Mouse (Mus musculus) neural tube, embryonic 12.5 days (tissue): Measurements from ENCODE around the gene Prmt8. TPM values are rescaled to one million over a fixed set of nuclear protein-coding genes. Genes with fewer than 3 reads are reported as not detected.

ENCODE experiments used
- ATAC-seq: fragments of 200-750 bp; cut with Nextera tagmentation; 2 replicates; pipeline ENCODE4 v1.8.0; 2017; ENCODE audit warnings: low read depth, mild to moderate bottlenecking, moderate TSS enrichment, moderate library complexity; ENCODE audit not compliant: low FRiP score
- H3K27ac ChIP-seq: fragments of 300-500 bp; sonication (generic); 2 replicates; pipeline ENCODE4 v1.5.1; 2016
- H3K27me3 ChIP-seq: fragments of 300-500 bp; sonication (generic); replicated peaks from 2 replicates; pipeline ENCODE4 v1.6.1; 2016; ENCODE audit warnings: mild to moderate bottlenecking
- H3K36me3 ChIP-seq: fragments of 300-500 bp; sonication (generic); 2 replicates; pipeline ENCODE4 v1.6.1; 2016; ENCODE audit warnings: mild to moderate bottlenecking
- H3K4me1 ChIP-seq: fragments of 300-500 bp; sonication (generic); 2 replicates; pipeline ENCODE4 v1.6.1; 2016
- H3K4me2 ChIP-seq: fragments of 300-500 bp; sonication (generic); replicated peaks from 2 replicates; pipeline ENCODE4 v1.6.1; 2016; ENCODE audit warnings: mild to moderate bottlenecking
- H3K4me3 ChIP-seq: fragments of 300-500 bp; sonication (generic); 2 replicates; pipeline ENCODE4 v1.5.1; 2016
- H3K9ac ChIP-seq: fragments of 300-500 bp; sonication (generic); 2 replicates; pipeline ENCODE4 v1.6.1; 2016; ENCODE audit warnings: mild to moderate bottlenecking
- H3K9me3 ChIP-seq: fragments of 300-500 bp; sonication (generic); 2 replicates; pipeline ENCODE4 v1.6.1; 2016; ENCODE audit warnings: mild to moderate bottlenecking
- WGBS: fragments of 180-500 bp; shearing (Covaris S2); methylation state at CpG from one replicate; pipeline ENCODE4 v1.1.7; 2016; 5-methylcytosine and 5-hydroxymethylcytosine counted together
- polyA plus RNA-seq: library from polyadenylated mRNA; unstranded; fragments of >200 nt; fragmentation: Nextera tagmentation; extraction: Ambion mirVana; gene quantifications from 2 replicates; pipeline ENCODE4 v1.2.1, GENCODE M21; 2016

Prmt8 gene
- polyA plus RNA-seq, 1 experiment from 2014 or later = 44.9 TPM

- H3K27me3 ChIP-seq = peaks cover 23% of the 10 kb centered on the region; the same call in 1 of the 2 replicates
- H3K9ac ChIP-seq = no peak overlapping the region
- peak overlapping the region; percentile 92 for H3K4me2 ChIP-seq
- 41% methylated on average over 5 of the region's 5 CpGs for WGBS
- H3K27ac ChIP-seq = no peak overlapping the region
- ATAC-seq = no peak
- H3K36me3 ChIP-seq = no peaks in the 10 kb centered on the region
- no peaks in the 10 kb centered on the region for H3K9me3 ChIP-seq
- peaks cover 36% of the 10 kb centered on the region for H3K4me1 ChIP-seq
- H3K4me3 ChIP-seq = peak overlapping the region; percentile 75
Observed at GRCm38 (mm10) chr6:127765573-127765972, 3.7 kb downstream of the Prmt8 start.

DNA sequence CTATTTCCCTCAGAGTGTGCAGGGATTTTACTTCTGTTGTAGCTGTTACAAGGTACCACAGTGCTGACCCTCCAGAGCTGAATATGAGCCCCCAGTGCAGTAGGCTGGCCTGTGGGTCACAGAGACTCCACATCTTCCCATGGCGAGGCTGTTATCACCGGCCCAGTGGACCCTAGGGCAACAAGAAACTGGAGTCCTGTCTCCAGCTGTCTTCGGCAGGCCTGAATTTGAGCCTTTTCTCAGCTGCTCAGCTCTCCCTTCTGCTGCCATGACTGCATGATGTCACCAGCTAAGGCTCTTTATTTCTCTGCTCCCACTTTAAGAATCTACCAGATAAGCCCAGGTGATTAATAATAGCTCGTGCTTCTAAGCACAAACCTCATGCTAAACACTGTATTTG lies 11.0 kb downstream of the Prmt8 start:
- WGBS = 57% methylated on average over 4 of the region's 4 CpGs

DNA sequence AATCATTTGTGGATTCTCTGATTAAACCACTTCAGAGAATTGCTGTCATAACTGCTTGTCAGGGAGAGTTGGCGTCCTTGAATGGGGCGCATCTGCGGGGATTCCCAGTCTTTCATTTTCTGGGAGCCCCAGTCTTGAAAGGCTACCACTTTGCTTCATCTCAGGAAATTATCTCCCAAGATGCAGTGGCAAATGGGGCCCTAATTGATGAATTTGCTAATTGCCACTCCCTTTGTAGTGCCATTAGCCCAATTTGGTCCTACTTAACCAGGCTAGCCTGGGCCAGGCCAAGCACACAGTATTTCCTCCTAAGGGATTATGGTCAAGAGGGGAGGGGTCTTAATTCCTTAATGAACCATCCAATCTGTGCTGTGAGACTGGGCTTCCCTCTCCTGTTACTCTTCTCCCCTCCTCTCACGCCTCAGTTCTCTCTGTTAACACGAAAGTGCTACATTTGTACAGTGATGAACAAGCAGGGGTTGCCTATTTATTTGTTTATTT lies 11.6 kb downstream of the Prmt8 start:
- Histone ChIP-seq H3K36me3 (no peaks in the 10 kb centered on the region), H3K4me1 (peaks cover 35% of the 10 kb centered on the region), H3K9me3 (no peaks in the 10 kb centered on the region), H3K27ac (no peak overlapping the region), H3K4me3 (no peak overlapping the region), H3K4me2 (no peak overlapping the region), H3K9ac (no peak overlapping the region), H3K27me3 (no peaks in the 10 kb centered on the region)
- 68% methylated on average over 5 of the region's 5 CpGs for WGBS
- 0 out of 2 replicates have a peak, but pooled peaks have one; percentile 29 for ATAC-seq

More for the DNA sequence above, 11.0 kb downstream of the Prmt8 start:
- no peaks in the 10 kb centered on the region for H3K36me3 ChIP-seq
- ATAC-seq = 0 out of 2 replicates have a peak, but pooled peaks have one; percentile 11
- no peaks in the 10 kb centered on the region for H3K9me3 ChIP-seq
- H3K27ac ChIP-seq = no peak overlapping the region
- no peaks in the 10 kb centered on the region for H3K27me3 ChIP-seq
- no peak overlapping the region for H3K9ac ChIP-seq
- H3K4me3 ChIP-seq = no peak overlapping the region
- H3K4me1 ChIP-seq = peaks cover 30% of the 10 kb centered on the region
- H3K4me2 ChIP-seq = no peak overlapping the region

GRCm38 (mm10) chr6:127756856-127757255 lies 12.4 kb downstream of the Prmt8 start:
- 13% methylated on average over 12 of the region's 12 CpGs for WGBS
- no peak overlapping the region for H3K27ac ChIP-seq
- no peaks in the 10 kb centered on the region for H3K9me3 ChIP-seq
- ATAC-seq = no peak
- no peaks in the 10 kb centered on the region for H3K36me3 ChIP-seq
- H3K4me1 ChIP-seq = peaks cover 43% of the 10 kb centered on the region
- peak overlapping the region; percentile 36; the same call in 1 of the 2 replicates for H3K4me2 ChIP-seq
- H3K9ac ChIP-seq = no peak overlapping the region
- H3K4me3 ChIP-seq = no peak overlapping the region
- no peaks in the 10 kb centered on the region for H3K27me3 ChIP-seq

- Histone ChIP-seq H3K27me3 (no peaks in the 10 kb centered on the region), H3K9me3 (no peaks in the 10 kb centered on the region), H3K4me1 (peaks cover 44% of the 10 kb centered on the region), H3K4me2 (no peak overlapping the region), H3K27ac (no peak overlapping the region), H3K4me3 (no peak overlapping the region), H3K36me3 (no peaks in the 10 kb centered on the region), H3K9ac (no peak overlapping the region)
- no peak for ATAC-seq
- 65% methylated on average over 6 of the region's 6 CpGs for WGBS
Observed at GRCm38 (mm10) chr6:127753228-127753627, 16.0 kb downstream of the Prmt8 start.

DNA sequence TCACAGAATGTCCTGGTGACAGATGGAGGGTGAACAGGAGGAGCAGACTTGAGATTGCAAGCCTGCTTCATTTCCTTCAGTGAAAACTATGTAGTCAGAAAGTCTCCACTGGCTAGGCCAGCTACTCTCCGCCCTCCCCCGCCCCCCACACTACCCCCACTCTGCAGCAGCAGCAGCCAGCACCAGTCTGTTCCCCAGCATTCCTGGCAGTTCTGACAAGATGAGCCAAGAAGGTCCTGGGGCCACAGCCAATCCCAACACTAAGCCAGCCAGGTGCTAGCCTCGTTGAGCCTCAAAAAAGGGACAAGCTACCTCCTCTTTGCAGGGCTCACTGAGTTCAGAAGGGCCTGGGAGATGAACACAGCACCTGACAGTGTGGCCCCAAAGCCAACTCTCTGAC lies 16.6 kb downstream of the Prmt8 start:
- Histone ChIP-seq H3K9ac (no peak overlapping the region), H3K9me3 (no peaks in the 10 kb centered on the region), H3K4me3 (no peak overlapping the region), H3K4me1 (peaks cover 40% of the 10 kb centered on the region), H3K27ac (no peak overlapping the region), H3K27me3 (no peaks in the 10 kb centered on the region), H3K36me3 (no peaks in the 10 kb centered on the region), H3K4me2 (no peak overlapping the region)
- 56% methylated on average over 3 of the region's 3 CpGs for WGBS
- ATAC-seq = no peak

GRCm38 (mm10) chr6:127751499-127751898 lies 17.8 kb downstream of the Prmt8 start:
- Histone ChIP-seq H3K27me3 (no peaks in the 10 kb centered on the region), H3K27ac (no peak overlapping the region), H3K4me1 (peaks cover 29% of the 10 kb centered on the region), H3K4me3 (no peak overlapping the region), H3K9me3 (no peaks in the 10 kb centered on the region), H3K36me3 (no peaks in the 10 kb centered on the region), H3K4me2 (no peak overlapping the region), H3K9ac (no peak overlapping the region)
- 40% methylated on average over 9 of the region's 9 CpGs for WGBS
- no peak for ATAC-seq

- Histone ChIP-seq H3K4me2 (no peak overlapping the region), H3K27ac (no peak overlapping the region), H3K36me3 (no peaks in the 10 kb centered on the region), H3K4me3 (no peak overlapping the region), H3K27me3 (no peaks in the 10 kb centered on the region), H3K9me3 (no peaks in the 10 kb centered on the region), H3K9ac (no peak overlapping the region), H3K4me1 (peaks cover 28% of the 10 kb centered on the region)
- no peak for ATAC-seq
- 91% methylated on average over 8 of the region's 8 CpGs for WGBS
Observed at GRCm38 (mm10) chr6:127748793-127749192, 20.5 kb downstream of the Prmt8 start.

DNA sequence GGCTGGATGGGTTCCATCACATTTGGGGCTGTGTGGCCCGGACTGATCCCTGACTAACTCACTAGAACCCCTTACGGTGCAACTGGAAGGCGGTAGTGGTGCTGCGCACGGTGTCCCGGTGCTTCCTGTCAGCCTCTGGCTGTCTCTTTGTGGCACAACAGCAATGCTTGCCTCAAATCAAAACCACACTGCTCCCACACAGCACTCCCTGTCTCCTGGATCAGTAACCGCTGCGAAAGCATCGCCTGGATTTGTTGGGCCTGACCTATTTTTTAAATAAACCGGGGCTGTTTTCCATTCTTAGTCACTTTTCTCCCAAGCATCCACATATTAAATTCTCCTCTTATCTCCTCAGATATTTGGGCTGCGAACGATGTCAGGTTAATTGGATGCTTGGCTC lies 27.0 kb downstream of the Prmt8 start:
- no peak overlapping the region for H3K9ac ChIP-seq
- WGBS = 95% methylated on average over 12 of the region's 12 CpGs
- ATAC-seq = no peak
- no peaks in the 10 kb centered on the region for H3K9me3 ChIP-seq
- H3K4me2 ChIP-seq = no peak overlapping the region
- no peak overlapping the region for H3K4me3 ChIP-seq
- no peaks in the 10 kb centered on the region for H3K36me3 ChIP-seq
- peaks cover 32% of the 10 kb centered on the region for H3K4me1 ChIP-seq
- H3K27me3 ChIP-seq = no peaks in the 10 kb centered on the region
- no peak overlapping the region for H3K27ac ChIP-seq

GRCm38 (mm10) chr6:127741162-127741561 lies 28.1 kb downstream of the Prmt8 start:
- Histone ChIP-seq H3K4me1 (peaks cover 37% of the 10 kb centered on the region), H3K4me2 (no peak overlapping the region), H3K4me3 (no peak overlapping the region), H3K36me3 (no peaks in the 10 kb centered on the region), H3K27ac (no peak overlapping the region), H3K9me3 (no peaks in the 10 kb centered on the region), H3K27me3 (no peaks in the 10 kb centered on the region), H3K9ac (no peak overlapping the region)
- ATAC-seq = no peak
- WGBS = 85% methylated on average over 6 of the region's 6 CpGs

GRCm38 (mm10) chr6:127740711-127741110 lies 28.6 kb downstream of the Prmt8 start:
- no peak for ATAC-seq
- Histone ChIP-seq H3K4me1 (peaks cover 42% of the 10 kb centered on the region), H3K27me3 (no peaks in the 10 kb centered on the region), H3K4me3 (no peak overlapping the region), H3K36me3 (no peaks in the 10 kb centered on the region), H3K9me3 (no peaks in the 10 kb centered on the region), H3K4me2 (no peak overlapping the region), H3K27ac (no peak overlapping the region), H3K9ac (no peak overlapping the region)
- 62% methylated on average over 9 of the region's 9 CpGs for WGBS

GRCm38 (mm10) chr6:127739921-127740320 lies 29.4 kb downstream of the Prmt8 start:
- H3K4me2 ChIP-seq = no peak overlapping the region
- no peak overlapping the region for H3K4me3 ChIP-seq
- H3K9ac ChIP-seq = no peak overlapping the region
- no peaks in the 10 kb centered on the region for H3K9me3 ChIP-seq
- H3K4me1 ChIP-seq = peaks cover 46% of the 10 kb centered on the region
- no peak overlapping the region for H3K27ac ChIP-seq
- H3K27me3 ChIP-seq = no peaks in the 10 kb centered on the region
- 83% methylated on average over 5 of the region's 5 CpGs for WGBS
- no peaks in the 10 kb centered on the region for H3K36me3 ChIP-seq
- no peak for ATAC-seq
